Mouse (Mus musculus) liver, adult 2 months (tissue): Measurements from ENCODE around the gene Pptc7.

Source experiments
- CTCF ChIP-seq: fragments of 200-500 bp; IDR thresholded peaks from 2 replicates; pipeline ENCODE4 v1.5.1; 2011; ENCODE audit warnings: low read depth, low read length, control low read depth
- POLR2A ChIP-seq: fragments of 200-500 bp; IDR thresholded peaks from 2 replicates; pipeline ENCODE4 v1.6.1; 2011; ENCODE audit warnings: low read length, control low read depth; ENCODE audit not compliant: insufficient read depth; ENCODE audit errors: extremely low read depth

GRCm38 (mm10) chr5:122243781-122244523 is 40.2 kb upstream of the Pptc7 start:
- TF ChIP-seq POLR2A (no peak), CTCF (no peak)
